Mouse (Mus musculus) bone marrow macrophage, adult 2 months (primary cell): Measurements from ENCODE around the gene Unc13a. TPM values are rescaled to one million over a fixed set of nuclear protein-coding genes. Genes with fewer than 3 reads are reported as not detected.
A peak's percentile ranks its signal among the peaks of the same experiment; 100 is the strongest.

Experiments
- H3K27ac ChIP-seq: 2 replicates; pipeline ENCODE4 v1.5.1; 2012; ENCODE audit warnings: low read depth, low read length; ENCODE audit not compliant: insufficient read depth
- H3K4me1 ChIP-seq: 2 replicates; pipeline ENCODE4 v1.6.1; 2012; ENCODE audit warnings: low read length; ENCODE audit not compliant: control insufficient read depth, insufficient read depth
- H3K4me3 ChIP-seq: 2 replicates; pipeline ENCODE4 v1.5.1; 2012; ENCODE audit warnings: mild to moderate bottlenecking, low read length, moderate library complexity; ENCODE audit not compliant: insufficient read depth
- CTCF ChIP-seq: IDR thresholded peaks from 2 replicates; pipeline ENCODE4 v1.5.1; 2012; ENCODE audit warnings: low read depth, mild to moderate bottlenecking, low read length, moderate library complexity
- POLR2A ChIP-seq: IDR thresholded peaks from 2 replicates; pipeline ENCODE4 v1.6.1; 2012; ENCODE audit warnings: mild to moderate bottlenecking, low read depth, low read length, borderline replicate concordance
- polyA plus RNA-seq: library from polyadenylated mRNA; stranded (reverse); fragments of >200 nt; gene quantifications from 2 replicates; pipeline ENCODE4 v1.2.4, GENCODE M21; 2012; ENCODE audit not compliant: missing spikeins, insufficient read depth, insufficient read length

Unc13a gene
- polyA plus RNA-seq, 1 experiment: 1.0 TPM

- H3K27ac ChIP-seq: peak overlapping the region; percentile 92
- TF ChIP-seq CTCF (peak; percentile 28; the same call in 1 of the 2 replicates), POLR2A (no peak)
- H3K4me3 ChIP-seq: peak overlapping the region; percentile 92
- H3K4me1 ChIP-seq: peaks cover 30% of the 10 kb centered on the region
Observed at GRCm38 (mm10) chr8:71592374-71593170, 79.0 kb downstream of the Unc13a start.

- Histone ChIP-seq H3K4me1 (peaks cover 26% of the 10 kb centered on the region), H3K4me3 (peak within 1 kb of the TSS; percentile 92), H3K27ac (peak within 1 kb of the TSS; percentile 92)
- TF ChIP-seq POLR2A (peak; percentile 2; the same call in 1 of the 2 replicates), CTCF (no peak)
Observed at GRCm38 (mm10) chr8:71591471-71592373, 79.8 kb downstream of the Unc13a start, which contains the start of gene Pgls. TSS of gene Pgls (plus strand) at chr8:71592176.

- TF ChIP-seq POLR2A (no peak), CTCF (no peak)
- Histone ChIP-seq H3K4me1 (peaks cover 20% of the 10 kb centered on the region), H3K4me3 (peak overlapping the region; percentile 92), H3K27ac (peak overlapping the region; percentile 70; the same call in 1 of the 2 replicates)
Observed at GRCm38 (mm10) chr8:71591017-71591416, 80.5 kb downstream of the Unc13a start.

- Histone ChIP-seq H3K27ac (no peak overlapping the region), H3K4me1 (peaks cover 17% of the 10 kb centered on the region), H3K4me3 (no peak overlapping the region)
- no peak for TF ChIP-seq CTCF
- no peak for TF ChIP-seq POLR2A
Observed at GRCm38 (mm10) chr8:71588762-71589161, 82.8 kb downstream of the Unc13a start.

GRCm38 (mm10) chr8:71586891-71587290 is 84.7 kb downstream of the Unc13a start:
- Histone ChIP-seq H3K4me3 (no peak overlapping the region), H3K27ac (no peak overlapping the region), H3K4me1 (peaks cover 15% of the 10 kb centered on the region)
- TF ChIP-seq CTCF (peak; percentile 61), POLR2A (no peak)

GRCm38 (mm10) chr8:71580201-71580600 is 91.4 kb downstream of the Unc13a start:
- peak overlapping the region; percentile 62 for H3K4me3 ChIP-seq

GRCm38 (mm10) chr8:71579476-71579875 is 92.1 kb downstream of the Unc13a start:
- H3K4me3 ChIP-seq: peak overlapping the region; percentile 62
- H3K4me1 ChIP-seq: peaks cover 30% of the 10 kb centered on the region
- TF ChIP-seq POLR2A: no peak
- TF ChIP-seq CTCF: no peak
- peak overlapping the region; percentile 97 for H3K27ac ChIP-seq

More at GRCm38 (mm10) chr8:71580201-71580600, 91.4 kb downstream of the Unc13a start:
- no peak for TF ChIP-seq CTCF
- no peak for TF ChIP-seq POLR2A
- Histone ChIP-seq H3K27ac (peak overlapping the region; percentile 97), H3K4me1 (peaks cover 30% of the 10 kb centered on the region)

GRCm38 (mm10) chr8:71579009-71579408 is 92.5 kb downstream of the Unc13a start:
- Histone ChIP-seq H3K4me3 (peak overlapping the region; percentile 62), H3K27ac (peak overlapping the region; percentile 97), H3K4me1 (peaks cover 30% of the 10 kb centered on the region)
- TF ChIP-seq CTCF (no peak), POLR2A (0 out of 2 replicates have a peak, but pooled peaks have one; percentile 44)

- Histone ChIP-seq H3K27ac (peak overlapping the region; percentile 97), H3K4me1 (peaks cover 26% of the 10 kb centered on the region), H3K4me3 (peak overlapping the region; percentile 15)
- TF ChIP-seq POLR2A: no peak
- 0 out of 2 replicates have a peak, but pooled peaks have one; percentile 9 for TF ChIP-seq CTCF
Observed at GRCm38 (mm10) chr8:71577856-71578387, 93.6 kb downstream of the Unc13a start.
